Mouse (Mus musculus) C2C12 (cell line): Measurements from ENCODE around the gene Stat5a.

ENCODE experiments used
- CTCF ChIP-seq: IDR thresholded peaks from one replicate; pipeline ENCODE4 v1.5.1; 2011; ENCODE audit not compliant: control insufficient read depth, insufficient read depth, insufficient read length
- MYOD1 ChIP-seq: IDR thresholded peaks from one replicate; pipeline ENCODE4 v1.6.1; 2011; ENCODE audit warnings: low read depth; ENCODE audit not compliant: control insufficient read depth, insufficient read length
- MYOG ChIP-seq: IDR thresholded peaks from one replicate; pipeline ENCODE4 v1.6.1; 2011; ENCODE audit not compliant: control insufficient read depth, insufficient read length; ENCODE audit errors: extremely low read depth
- USF1 ChIP-seq: IDR thresholded peaks from one replicate; pipeline ENCODE4 v1.6.1; 2011; ENCODE audit warnings: low read depth, mild to moderate bottlenecking, control low read depth, moderate library complexity

DNA sequence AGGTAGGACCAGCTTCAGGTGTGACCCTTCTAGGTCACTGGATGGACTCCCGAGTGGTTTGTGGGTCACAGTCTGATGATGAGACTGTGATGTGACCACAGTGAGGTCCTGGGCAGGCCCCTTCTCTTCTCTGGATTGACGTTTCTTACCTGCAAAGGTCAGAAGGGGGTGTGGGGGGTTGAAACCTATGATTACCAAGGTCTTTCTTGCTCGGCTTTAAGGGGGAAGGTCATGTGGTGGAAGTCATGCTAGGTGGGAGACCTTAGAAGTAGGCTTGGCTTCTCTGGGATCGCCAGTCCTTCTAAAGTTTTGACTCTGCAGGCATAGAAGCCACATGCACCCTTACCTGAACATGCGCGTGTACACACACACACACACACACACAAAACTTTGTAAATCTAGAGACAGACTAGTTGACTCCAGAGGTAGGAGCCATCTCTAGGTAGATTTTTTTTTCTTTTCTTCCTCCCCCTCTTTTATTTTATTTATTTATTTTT is 476 bp downstream of the Stat5a start:
- TF ChIP-seq CTCF (no peak), MYOD1 (no peak), USF1 (no peak), MYOG (no peak)
